Mouse (Mus musculus) ES-Bruce4 (cell line): ENCODE results near the gene Ltb.

ENCODE experiments used
- CTCF ChIP-seq: IDR thresholded peaks from one replicate; pipeline ENCODE4 v1.8.1; 2011; ENCODE audit warnings: low read depth, low read length
- EP300 ChIP-seq: IDR thresholded peaks from 2 replicates; pipeline ENCODE4 v1.6.1; 2011; ENCODE audit warnings: low read depth, low read length; ENCODE audit not compliant: insufficient read depth
- POLR2A ChIP-seq: IDR thresholded peaks from one replicate; pipeline ENCODE4 v1.8.1; 2011; ENCODE audit warnings: low read length; ENCODE audit not compliant: insufficient read depth

DNA sequence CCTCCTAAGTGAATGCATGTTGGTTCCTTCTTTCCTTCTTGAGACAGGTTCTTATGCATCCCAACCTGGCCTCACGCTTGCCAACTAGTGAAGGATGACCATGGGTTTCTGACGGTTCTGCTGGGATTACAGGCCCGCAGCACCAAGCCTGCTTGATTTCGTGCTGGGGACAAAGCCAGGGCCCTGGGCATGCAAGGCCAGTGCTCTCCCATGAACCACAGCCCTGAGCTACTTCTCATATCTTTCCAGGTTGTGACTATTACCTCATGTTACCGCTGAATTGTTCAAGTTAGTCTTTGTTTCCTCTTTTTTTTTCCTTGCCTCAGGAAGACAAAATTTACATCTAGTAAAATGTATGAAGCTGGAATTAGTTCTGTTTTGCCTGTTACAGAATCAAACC lies 1.3 kb upstream of the Ltb start:
- no peak for TF ChIP-seq POLR2A
- no peak for TF ChIP-seq CTCF
- no peak for TF ChIP-seq EP300
